Mouse (Mus musculus): ENCODE measurements around the gene Rasgrp4. TPM values are rescaled to one million over a fixed set of nuclear protein-coding genes. Genes with fewer than 3 reads are reported as not detected.
"Not testable (repeated sequence)": the region's sequence is repeated elsewhere in the genome, so short reads cannot be mapped to it uniquely, and the experiment has no call there.

Gene Rasgrp4
- total RNA-seq, 2 experiments from 2014 or later = 1.2 to 1.4 TPM

DNA sequence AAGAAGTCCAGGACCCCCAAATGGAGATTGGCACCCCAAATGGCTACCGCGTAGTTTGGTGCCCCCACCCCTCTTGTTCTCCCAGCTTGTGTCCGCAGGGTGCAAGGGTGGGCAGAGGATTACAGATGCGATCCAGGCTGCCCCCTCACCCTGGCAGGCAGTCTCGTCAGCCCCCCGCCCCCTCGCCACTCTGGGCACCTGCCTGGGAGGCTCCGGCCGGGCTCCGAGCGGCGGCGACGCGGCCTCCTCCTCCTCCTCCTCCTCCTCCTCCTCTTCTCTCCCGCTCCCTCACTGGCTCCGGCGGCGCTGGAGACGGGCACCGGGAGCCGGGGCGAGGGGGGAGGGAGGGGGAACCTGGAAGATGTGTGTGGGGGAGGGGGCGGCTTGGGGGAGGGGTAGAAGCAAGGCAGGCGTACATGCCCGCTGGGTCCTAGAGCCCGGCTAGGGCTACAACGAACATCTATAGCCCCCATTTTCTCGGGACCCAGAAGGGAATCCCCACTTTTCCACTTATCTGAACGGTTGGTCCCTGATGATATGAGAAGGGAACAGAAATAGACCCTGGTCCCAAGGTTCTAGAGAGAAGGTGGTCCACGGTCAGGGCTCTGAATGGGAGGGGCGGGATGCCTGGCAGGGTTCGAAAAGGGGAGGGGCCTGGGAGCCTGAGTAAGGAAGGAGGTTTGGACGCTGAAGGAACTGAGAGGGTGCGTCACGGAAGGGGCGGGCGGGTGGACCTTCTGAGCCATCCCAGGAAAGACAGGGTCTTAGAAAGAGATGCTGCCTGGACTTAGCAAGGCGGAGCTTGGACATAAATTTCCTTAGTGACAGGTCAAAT, 34.8 kb downstream of the Rasgrp4 start:
- intact Hi-C loops (cut with DNase I) = loop anchor here (10.0 kb wide), 1 partner anchor 195 kb away; no protein-coding TSS in a partner anchor
- TF ChIP-seq CTCF (IDR thresholded peaks at IDR 0.05) = no peak
- H3K27ac ChIP-seq = peak overlapping the region; percentile 94
- H3K4me3 ChIP-seq = peak overlapping the region; percentile 83
- peak; percentile 79 to 81 for DNase-seq (ENCODE audit: extremely low spot score in 1 of 2, low spot score in 2 of 2)

- peak within 1 kb of the TSS; percentile 94 for H3K27ac ChIP-seq
- DNase-seq (ENCODE audit: extremely low spot score in 1 of 2, low spot score in 2 of 2) = peak; percentile 39 to 47
- intact Hi-C loops (cut with DNase I) = loop anchor here (10.0 kb wide), 1 partner anchor 195 kb away; no protein-coding TSS in a partner anchor
These were observed 35.6 kb downstream of the Rasgrp4 start, which contains the start of the genes Ggn and Spred3 for GRCm38 (mm10) chr7:29170066-29170754. Ggn (plus strand) TSS chr7:29170210. Spred3 (minus strand) TSS chr7:29170411.

DNA sequence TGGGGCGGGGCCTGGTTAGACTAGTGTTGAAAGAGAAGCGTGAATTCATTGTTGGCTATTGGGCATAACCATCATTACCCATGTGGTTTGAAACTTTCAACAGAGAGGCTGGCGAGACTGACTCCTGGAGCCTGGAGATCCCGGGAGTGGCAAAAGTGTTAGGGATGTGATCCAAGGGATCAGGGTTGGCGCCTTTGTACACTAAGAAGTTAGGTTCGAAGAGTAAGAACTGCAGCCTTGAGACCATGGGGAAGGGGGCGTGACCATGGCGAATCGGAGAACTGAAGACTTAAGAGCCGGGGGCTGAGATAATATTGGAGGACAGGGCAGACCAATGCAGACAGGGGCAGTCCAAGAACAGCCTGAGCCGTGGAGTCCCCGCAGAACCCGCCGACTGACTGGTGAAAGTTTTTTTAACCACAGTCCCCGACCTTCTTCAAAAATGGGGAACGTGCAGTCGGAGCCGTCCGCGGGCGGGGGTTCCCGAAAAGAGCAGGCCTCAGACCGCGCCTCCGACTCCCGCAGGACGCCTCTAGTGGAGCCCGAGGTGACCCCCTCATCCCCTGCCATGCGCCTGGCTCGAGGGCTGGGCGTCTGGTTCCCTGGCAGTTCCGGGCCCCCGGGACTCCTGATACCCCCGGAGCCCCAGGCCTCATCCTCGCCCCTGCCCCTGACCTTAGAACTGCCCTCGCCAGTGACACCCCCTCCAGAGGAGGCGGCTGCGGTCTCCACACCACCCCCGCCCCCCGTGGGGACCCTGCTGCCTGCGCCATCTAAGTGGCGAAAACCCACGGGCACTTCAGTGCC, 36.3 kb downstream of the Rasgrp4 start:
- intact Hi-C loops (cut with DNase I) = loop anchor here (10.0 kb wide), 1 partner anchor 194 kb away; no protein-coding TSS in a partner anchor
- H3K4me3 ChIP-seq = peak overlapping the region; percentile 83
- no peak overlapping the region for H3K27ac ChIP-seq
- peak in 1 of 2 experiments; percentile 10 for DNase-seq (ENCODE audit: extremely low spot score in 1 of 2, low spot score in 2 of 2)
- TF ChIP-seq CTCF (IDR thresholded peaks at IDR 0.05) = no peak

More at GRCm38 (mm10) chr7:29170066-29170754, 35.6 kb downstream of the Rasgrp4 start, which contains the start of the genes Ggn and Spred3:
- TF ChIP-seq CTCF (IDR thresholded peaks at IDR 0.05) = no peak
- peak within 1 kb of the TSS; percentile 83 for H3K4me3 ChIP-seq

GRCm38 (mm10) chr7:29171562-29172097, 37.0 kb downstream of the Rasgrp4 start:
- intact Hi-C loops (cut with DNase I) = loop anchor here (10.0 kb wide), 1 partner anchor 193 kb away; no protein-coding TSS in a partner anchor
- Histone ChIP-seq H3K27ac (no peak overlapping the region), H3K4me3 (no peak overlapping the region)
- DNase-seq (ENCODE audit: extremely low spot score in 1 of 2, low spot score in 2 of 2) = peak in 1 of 2 experiments; percentile 11
- no peak for TF ChIP-seq CTCF (IDR thresholded peaks at IDR 0.05)

GRCm38 (mm10) chr7:29172390-29173016, 37.9 kb downstream of the Rasgrp4 start:
- Histone ChIP-seq H3K4me3 (no peak overlapping the region), H3K27ac (no peak overlapping the region)
- no peak for TF ChIP-seq CTCF (IDR thresholded peaks at IDR 0.05)
- intact Hi-C loops (cut with DNase I) = loop anchor here (10.0 kb wide), 1 partner anchor 192 kb away; no protein-coding TSS in a partner anchor
- peak in 1 of 2 experiments; percentile 12 for DNase-seq (ENCODE audit: extremely low spot score in 1 of 2, low spot score in 2 of 2)

- intact Hi-C loops (cut with DNase I) = loop anchor here (10.0 kb wide), 1 partner anchor 187 kb away; no protein-coding TSS in a partner anchor
- no peak for DNase-seq (ENCODE audit: extremely low spot score in 1 of 2, low spot score in 2 of 2)
- Histone ChIP-seq H3K27ac (no peak overlapping the region), H3K4me3 (no peak overlapping the region)
- TF ChIP-seq CTCF (IDR thresholded peaks at IDR 0.05) = peak; percentile 39
These were observed 43.5 kb downstream of the Rasgrp4 start for GRCm38 (mm10) chr7:29178106-29178505.

- DNase-seq (ENCODE audit: extremely low spot score in 1 of 2, low spot score in 2 of 2) = no peak
- H3K4me3 ChIP-seq = peak overlapping the region; percentile 87
- no peak overlapping the region for H3K27ac ChIP-seq
- intact Hi-C loops (cut with DNase I) = loop anchor here (10.0 kb wide), 1 partner anchor 185 kb away; no protein-coding TSS in a partner anchor
- no peak for TF ChIP-seq CTCF (IDR thresholded peaks at IDR 0.05)
These were observed 44.7 kb downstream of the Rasgrp4 start for GRCm38 (mm10) chr7:29179323-29179722.

DNA sequence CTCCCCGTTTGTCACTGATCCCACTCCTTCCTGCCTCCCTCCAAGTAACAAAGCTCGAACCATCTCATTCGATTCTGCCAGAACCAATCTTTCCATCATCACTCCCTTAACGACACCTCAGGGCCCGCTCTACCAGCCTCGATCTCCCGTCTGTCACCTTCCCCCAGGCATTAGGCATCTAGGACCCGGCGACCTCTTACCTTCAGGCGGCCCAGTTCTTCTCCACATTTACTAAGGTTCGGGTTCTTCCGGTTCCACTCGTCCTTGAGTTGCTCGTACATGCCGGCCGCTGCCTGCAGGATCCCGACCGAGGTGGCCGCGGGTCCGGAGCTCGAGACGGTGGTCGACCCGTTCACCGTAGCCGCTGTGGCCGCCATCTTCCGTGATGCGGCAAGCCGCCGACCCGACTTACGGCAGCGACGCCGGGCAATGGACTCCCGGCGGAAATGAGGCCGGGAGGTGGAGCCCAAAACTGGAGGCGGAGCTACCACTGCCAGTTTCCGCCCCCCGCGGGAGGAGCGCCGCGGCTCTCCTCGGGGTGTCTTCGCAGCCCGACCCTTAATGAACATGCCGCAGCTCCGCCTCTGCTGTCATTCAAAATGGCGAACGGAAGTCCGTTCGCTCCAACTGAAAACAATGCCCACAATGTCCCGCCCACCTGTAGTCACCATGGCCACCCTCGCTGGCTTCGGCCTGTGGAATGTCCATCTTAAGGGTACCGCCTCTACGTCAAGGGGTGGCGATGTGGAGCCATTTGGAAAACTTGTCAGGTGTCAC, 45.6 kb downstream of the Rasgrp4 start, which contains the start of gene Psmd8:
TSS of gene Psmd8 (minus strand) at position 625 of the 777 bp plus-strand sequence.
- DNase-seq (ENCODE audit: extremely low spot score in 1 of 2, low spot score in 2 of 2) = peak; percentile 93 to 95
- H3K4me3 ChIP-seq = peak within 1 kb of the TSS; percentile 87
- intact Hi-C loops (cut with DNase I) = loop anchor here (2.0 kb wide), 2 partner anchors 59 to 121 kb away; partner anchors contain the start of gene Yif1b
- TF ChIP-seq CTCF (IDR thresholded peaks at IDR 0.05) = peak; percentile 57
- peak within 1 kb of the TSS; percentile 90 for H3K27ac ChIP-seq

DNA sequence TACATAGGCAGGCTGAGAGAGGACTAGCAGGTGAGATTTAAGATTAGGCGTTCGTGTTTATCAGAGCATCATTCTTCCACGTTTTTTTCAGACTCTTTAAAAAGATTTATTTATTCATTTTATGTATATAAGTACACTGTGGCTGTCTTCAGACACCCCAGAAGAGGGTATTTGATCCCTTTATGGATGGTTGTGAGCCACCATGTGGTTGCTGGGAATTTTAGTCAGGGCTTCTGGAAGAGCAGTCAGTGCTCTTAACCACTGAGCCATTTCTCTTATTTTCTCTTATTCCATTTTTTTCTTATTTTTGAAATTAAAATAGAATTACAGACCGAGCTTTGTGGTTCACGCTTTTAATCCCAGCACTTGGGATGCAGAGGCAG, 46.2 kb downstream of the Rasgrp4 start:
- intact Hi-C loops (cut with DNase I) = loop anchor here (2.0 kb wide), 2 partner anchors 58 to 120 kb away; partner anchors contain the start of gene Yif1b
- peak overlapping the region; percentile 87 for H3K4me3 ChIP-seq
- no peak for DNase-seq (ENCODE audit: extremely low spot score in 1 of 2, low spot score in 2 of 2)
- no peak for TF ChIP-seq CTCF (IDR thresholded peaks at IDR 0.05)
- peak overlapping the region; percentile 78 for H3K27ac ChIP-seq

- H3K4me3 ChIP-seq; H3K27ac ChIP-seq; DNase-seq (ENCODE audit: extremely low spot score in 1 of 2, low spot score in 2 of 2): not testable (repeated sequence)
- intact Hi-C loops (cut with DNase I) = loop anchor here (2.0 kb wide), 2 partner anchors 57 to 119 kb away; partner anchors contain the start of gene Yif1b
These were observed 46.7 kb downstream of the Rasgrp4 start for GRCm38 (mm10) chr7:29181323-29181722.

DNA sequence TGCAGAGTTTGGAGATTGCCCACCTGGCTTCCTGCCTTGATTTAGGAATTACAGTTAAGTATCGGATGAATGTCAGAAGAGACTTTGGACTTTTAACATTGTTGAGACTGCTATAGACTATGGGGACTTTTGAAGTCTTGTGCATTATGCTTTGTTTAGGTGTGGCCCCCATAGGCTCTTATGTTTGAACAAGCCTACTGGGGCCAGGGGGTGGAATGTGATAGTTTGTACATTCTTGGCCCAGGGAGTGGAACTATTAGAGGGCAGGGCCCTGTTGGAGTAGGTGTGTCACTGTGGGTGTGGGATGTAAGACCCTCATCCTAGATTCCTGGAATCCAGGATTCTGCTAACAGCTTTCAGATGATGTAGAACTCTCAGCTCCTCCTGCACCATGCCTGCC, 59.6 kb downstream of the Rasgrp4 start:
- H3K27ac ChIP-seq; intact Hi-C loops (cut with DNase I); H3K4me3 ChIP-seq; DNase-seq (ENCODE audit: extremely low spot score in 1 of 2, low spot score in 2 of 2): not testable (repeated sequence)

Measured in left cerebral cortex, adult 2 months (tissue).